Mouse (Mus musculus) olfactory bulb, adult 2 months (tissue): ENCODE measurements around the gene Ppp1r9a.

ENCODE experiments used
- CTCF ChIP-seq: fragments of 200-500 bp; IDR thresholded peaks from 2 replicates; pipeline ENCODE4 v1.5.1; 2012; ENCODE audit warnings: low read depth, mild to moderate bottlenecking, low read length, moderate library complexity; ENCODE audit not compliant: insufficient read depth
- POLR2A ChIP-seq: fragments of 200-500 bp; IDR thresholded peaks from 2 replicates; pipeline ENCODE4 v1.6.1; 2012; ENCODE audit warnings: mild to moderate bottlenecking, low read depth, low read length, moderate library complexity; ENCODE audit not compliant: insufficient read depth

- no peak for TF ChIP-seq CTCF
- TF ChIP-seq POLR2A = no peak
Observed at GRCm38 (mm10) chr6:4948056-4948455, 45.3 kb downstream of the Ppp1r9a start.
